In genomic region chr12:49107415-49108148, GRCm38 (mm10) we compare ENCODE assay signal across 17 mouse cellular contexts.
DNase-seq lines count a peak whose midpoint lies in the region; ATAC-seq and TF ChIP-seq lines count a peak whose summit lies in the region.
"Had no signal": no experiment of that assay in that cellular context is flagged by ENCODE, and none has a peak within 500 bp of the region (broad histone marks: within the 10 kb centered on the region; RNA-seq: fewer than 3 reads in every experiment).

No protein-coding gene starts in this region.

- H3K27ac ChIP-seq in hindbrain, embryonic 13.5 days, result peak overlapping the region; percentile 40; the same call in 1 of the 2 replicates
- H3K27ac ChIP-seq in hindbrain, postnatal 0 days, result no peak overlapping the region
- peak overlapping the region; percentile 31; the same call in 1 of the 2 replicates for H3K27ac ChIP-seq in midbrain, embryonic 16.5 days (ENCODE audit: low read length)
- no peak overlapping the region for H3K27ac ChIP-seq in midbrain, embryonic 11.5 days (ENCODE audit: low read depth, low read length)
- H3K27ac ChIP-seq in intestine, postnatal 0 days (ENCODE audit: low read depth, low read length), result no peak overlapping the region
- H3K27ac ChIP-seq in neural tube, embryonic 14.5 days (ENCODE audit: low read depth, low read length), result peak overlapping the region; percentile 46; the same call in 1 of the 2 replicates
- no peak overlapping the region for H3K27ac ChIP-seq in forebrain, embryonic 16.5 days (ENCODE audit: low read length)
- H3K27ac ChIP-seq: embryonic facial prominence, embryonic 12.5 days; forebrain, embryonic 15.5 days had no signal

- no peaks in the 10 kb centered on the region for H3K9me3 ChIP-seq in hindbrain, embryonic 13.5 days
- no peaks in the 10 kb centered on the region for H3K9me3 ChIP-seq in hindbrain, postnatal 0 days (ENCODE audit: low read length)
- H3K9me3 ChIP-seq in midbrain, embryonic 16.5 days (replicated peaks; ENCODE audit: control insufficient read depth, low read length, poor library complexity, severe bottlenecking), result no peaks in the 10 kb centered on the region
- H3K9me3 ChIP-seq in midbrain, embryonic 11.5 days (ENCODE audit: control insufficient read depth, low read length), result no peaks in the 10 kb centered on the region
- no peaks in the 10 kb centered on the region for H3K9me3 ChIP-seq in intestine, postnatal 0 days (ENCODE audit: control insufficient read depth)
- H3K9me3 ChIP-seq in neural tube, embryonic 14.5 days (ENCODE audit: control insufficient read depth, low read length), result no peaks in the 10 kb centered on the region
- H3K9me3 ChIP-seq in forebrain, embryonic 16.5 days (ENCODE audit: control insufficient read depth, low read length), result no peaks in the 10 kb centered on the region
- H3K9me3 ChIP-seq: embryonic facial prominence, embryonic 12.5 days; forebrain, embryonic 15.5 days; heart, embryonic 12.5 days; hindbrain, embryonic 12.5 days had no signal

- no peak overlapping the region for H3K4me2 ChIP-seq in hindbrain, embryonic 13.5 days
- no peak overlapping the region for H3K4me2 ChIP-seq in hindbrain, postnatal 0 days (ENCODE audit: low read depth, low read length)
- H3K4me2 ChIP-seq in midbrain, embryonic 16.5 days (ENCODE audit: low read length), result no peak overlapping the region
- H3K4me2 ChIP-seq in midbrain, embryonic 11.5 days, result no peak overlapping the region
- no peak overlapping the region for H3K4me2 ChIP-seq in intestine, postnatal 0 days (replicated peaks; ENCODE audit: low read depth)
- no peak overlapping the region for H3K4me2 ChIP-seq in neural tube, embryonic 14.5 days (ENCODE audit: low read depth, low read length)
- H3K4me2 ChIP-seq in forebrain, embryonic 16.5 days (ENCODE audit: low read length), result no peak overlapping the region
- H3K4me2 ChIP-seq: embryonic facial prominence, embryonic 12.5 days; forebrain, embryonic 15.5 days; heart, embryonic 12.5 days; hindbrain, embryonic 12.5 days had no signal

- H3K36me3 ChIP-seq in hindbrain, embryonic 13.5 days, result no peaks in the 10 kb centered on the region
- no peaks in the 10 kb centered on the region for H3K36me3 ChIP-seq in hindbrain, postnatal 0 days (ENCODE audit: insufficient read depth, low read length)
- no peaks in the 10 kb centered on the region for H3K36me3 ChIP-seq in midbrain, embryonic 16.5 days (ENCODE audit: control insufficient read depth, insufficient read depth, low read length)
- no peaks in the 10 kb centered on the region for H3K36me3 ChIP-seq in midbrain, embryonic 11.5 days (ENCODE audit: control insufficient read depth, insufficient read depth, low read length)
- no peaks in the 10 kb centered on the region for H3K36me3 ChIP-seq in intestine, postnatal 0 days (ENCODE audit: control insufficient read depth, insufficient read depth)
- H3K36me3 ChIP-seq in neural tube, embryonic 14.5 days (ENCODE audit: control insufficient read depth, insufficient read depth, low read length), result no peaks in the 10 kb centered on the region
- no peaks in the 10 kb centered on the region for H3K36me3 ChIP-seq in forebrain, embryonic 16.5 days (ENCODE audit: control insufficient read depth, insufficient read depth)
- H3K36me3 ChIP-seq: embryonic facial prominence, embryonic 12.5 days; forebrain, embryonic 15.5 days; heart, embryonic 12.5 days; hindbrain, embryonic 12.5 days had no signal

- no peak overlapping the region for H3K9ac ChIP-seq in hindbrain, embryonic 13.5 days
- no peak overlapping the region for H3K9ac ChIP-seq in hindbrain, postnatal 0 days (replicated peaks; ENCODE audit: low read length)
- H3K9ac ChIP-seq in midbrain, embryonic 16.5 days (ENCODE audit: low read depth, low read length), result no peak overlapping the region
- H3K9ac ChIP-seq in midbrain, embryonic 11.5 days (ENCODE audit: low read length), result no peak overlapping the region
- H3K9ac ChIP-seq in intestine, postnatal 0 days (ENCODE audit: low read depth, low read length), result no peak overlapping the region
- no peak overlapping the region for H3K9ac ChIP-seq in neural tube, embryonic 14.5 days (replicated peaks; ENCODE audit: low read depth, low read length)
- H3K9ac ChIP-seq in forebrain, embryonic 16.5 days (replicated peaks; ENCODE audit: low read depth, low read length), result no peak overlapping the region
- H3K9ac ChIP-seq: embryonic facial prominence, embryonic 12.5 days; forebrain, embryonic 15.5 days; heart, embryonic 12.5 days; hindbrain, embryonic 12.5 days had no signal

- no peaks in the 10 kb centered on the region for H3K27me3 ChIP-seq in hindbrain, embryonic 13.5 days
- no peaks in the 10 kb centered on the region for H3K27me3 ChIP-seq in hindbrain, postnatal 0 days (ENCODE audit: insufficient read depth, low read length)
- no peaks in the 10 kb centered on the region for H3K27me3 ChIP-seq in midbrain, embryonic 16.5 days (ENCODE audit: control insufficient read depth, insufficient read depth, low read depth, low read length)
- H3K27me3 ChIP-seq in midbrain, embryonic 11.5 days (ENCODE audit: control insufficient read depth, insufficient read depth, low read length), result no peaks in the 10 kb centered on the region
- no peaks in the 10 kb centered on the region for H3K27me3 ChIP-seq in intestine, postnatal 0 days (replicated peaks; ENCODE audit: control insufficient read depth, insufficient read depth, low read length)
- H3K27me3 ChIP-seq in neural tube, embryonic 14.5 days (ENCODE audit: control insufficient read depth, insufficient read depth, low read length), result no peaks in the 10 kb centered on the region
- H3K27me3 ChIP-seq in forebrain, embryonic 16.5 days (replicated peaks; ENCODE audit: control insufficient read depth, insufficient read depth, low read length), result no peaks in the 10 kb centered on the region
- H3K27me3 ChIP-seq: embryonic facial prominence, embryonic 12.5 days; forebrain, embryonic 15.5 days; heart, embryonic 12.5 days; hindbrain, embryonic 12.5 days had no signal

- TF ChIP-seq CTCF in hindbrain, postnatal 0 days (IDR thresholded peaks at IDR 0.05; ENCODE audit: low read depth), result no peak
- no peak for TF ChIP-seq CTCF in intestine, postnatal 0 days (IDR thresholded peaks at IDR 0.05; ENCODE audit: low read depth)

- 71% methylated on average over 10 of the region's 10 CpGs for WGBS in hindbrain, embryonic 13.5 days
- 73% methylated on average over 10 of the region's 10 CpGs for WGBS in hindbrain, postnatal 0 days
- WGBS in midbrain, embryonic 16.5 days, result 74% methylated on average over 10 of the region's 10 CpGs
- WGBS in midbrain, embryonic 11.5 days, result 82% methylated on average over 10 of the region's 10 CpGs
- WGBS in intestine, postnatal 0 days, result 30% methylated on average over 10 of the region's 10 CpGs
- WGBS in neural tube, embryonic 14.5 days, result 61% methylated on average over 10 of the region's 10 CpGs
- 82% methylated on average over 10 of the region's 10 CpGs for WGBS in forebrain, embryonic 16.5 days

- no peak for ATAC-seq in hindbrain, embryonic 13.5 days (ENCODE audit: low FRiP score)
- no peak for ATAC-seq in hindbrain, postnatal 0 days
- no peak for ATAC-seq in midbrain, embryonic 16.5 days
- no peak for ATAC-seq in midbrain, embryonic 11.5 days (ENCODE audit: low FRiP score)
- peak; percentile 87 for ATAC-seq in intestine, postnatal 0 days
- ATAC-seq in neural tube, embryonic 14.5 days (ENCODE audit: low read depth), result peak; percentile 60; the same call in 1 of the 2 replicates
- ATAC-seq in forebrain, embryonic 16.5 days, result no peak
- ATAC-seq: activated CD4-positive, CD25-positive, alpha-beta regulatory T cell, adult 4 months; inflammation-experienced regulatory T-cells, adult 6 months had no signal

- no peak overlapping the region for H3K4me3 ChIP-seq in hindbrain, embryonic 13.5 days
- no peak overlapping the region for H3K4me3 ChIP-seq in hindbrain, postnatal 0 days (ENCODE audit: low read length)
- H3K4me3 ChIP-seq in midbrain, embryonic 16.5 days (ENCODE audit: low read depth, low read length), result no peak overlapping the region
- H3K4me3 ChIP-seq in midbrain, embryonic 11.5 days (ENCODE audit: low read depth, low read length), result no peak overlapping the region
- H3K4me3 ChIP-seq in intestine, postnatal 0 days (ENCODE audit: low read depth, low read length), result no peak overlapping the region
- no peak overlapping the region for H3K4me3 ChIP-seq in neural tube, embryonic 14.5 days (ENCODE audit: low read depth, low read length)
- H3K4me3 ChIP-seq in forebrain, embryonic 16.5 days (replicated peaks; ENCODE audit: low read length), result no peak overlapping the region
- H3K4me3 ChIP-seq: embryonic facial prominence, embryonic 12.5 days; forebrain, embryonic 15.5 days; heart, embryonic 12.5 days; hindbrain, embryonic 12.5 days had no signal

- peaks cover 11% of the 10 kb centered on the region; the same call in 1 of the 2 replicates for H3K4me1 ChIP-seq in hindbrain, embryonic 13.5 days (replicated peaks)
- no peaks in the 10 kb centered on the region for H3K4me1 ChIP-seq in hindbrain, postnatal 0 days (ENCODE audit: insufficient read depth, low read length)
- H3K4me1 ChIP-seq in midbrain, embryonic 16.5 days (ENCODE audit: control insufficient read depth, insufficient read depth, low read length), result peaks cover 15% of the 10 kb centered on the region
- H3K4me1 ChIP-seq in midbrain, embryonic 11.5 days (ENCODE audit: control insufficient read depth, insufficient read depth, low read length), result no peaks in the 10 kb centered on the region
- H3K4me1 ChIP-seq in intestine, postnatal 0 days (replicated peaks; ENCODE audit: control insufficient read depth, insufficient read depth, low read length), result no peaks in the 10 kb centered on the region
- no peaks in the 10 kb centered on the region for H3K4me1 ChIP-seq in neural tube, embryonic 14.5 days (ENCODE audit: control insufficient read depth, insufficient read depth, low read length)
- H3K4me1 ChIP-seq in forebrain, embryonic 16.5 days (replicated peaks; ENCODE audit: control insufficient read depth, insufficient read depth, low read length), result no peaks in the 10 kb centered on the region
- H3K4me1 ChIP-seq: embryonic facial prominence, embryonic 12.5 days; forebrain, embryonic 15.5 days; heart, embryonic 12.5 days; hindbrain, embryonic 12.5 days had no signal

- no peak for DNase-seq in hindbrain, postnatal 0 days (ENCODE audit: low spot score)
- DNase-seq in midbrain, embryonic 11.5 days (ENCODE audit: low spot score, missing footprints), result no peak
- no peak for DNase-seq in thymus, postnatal 25 days
- DNase-seq: adrenal gland, postnatal 14 days; cerebellum, adult 18-20 months; gastrocnemius, postnatal 14 days had no signal

Comparison
In these comparisons a context has a peak if more than half of its experiments do, and no peak if none do; other contexts are left out.
1. H3K27ac ChIP-seq: peak in hindbrain, embryonic 13.5 days (single experiment), midbrain, embryonic 16.5 days (single experiment) and neural tube, embryonic 14.5 days (single experiment); none in hindbrain, postnatal 0 days (single experiment), midbrain, embryonic 11.5 days (single experiment), intestine, postnatal 0 days (single experiment) and forebrain, embryonic 16.5 days (single experiment).
2. ATAC-seq: peak in intestine, postnatal 0 days (single experiment) and neural tube, embryonic 14.5 days (single experiment); none in hindbrain, embryonic 13.5 days (single experiment), hindbrain, postnatal 0 days (single experiment), midbrain, embryonic 16.5 days (single experiment), midbrain, embryonic 11.5 days (single experiment) and forebrain, embryonic 16.5 days (single experiment).